Mouse (Mus musculus): Measurements from ENCODE around the gene 1110059E24Rik. TPM values are rescaled to one million over a fixed set of nuclear protein-coding genes. Genes with fewer than 3 reads are reported as not detected.

The 1110059E24Rik gene
- total and polyA plus RNA-seq, 3 experiments, result 4.6 to 11.0 (median 10.5) TPM

GRCm38 (mm10) chr19:21568528-21569185, 84.1 kb downstream of the 1110059E24Rik start:
- no peaks in the 10 kb centered on the region for H3K79me2 ChIP-seq (replicated peaks; ENCODE audit: control insufficient read depth, insufficient read depth, low read length)
- DNase-seq, result no peak
- H3K36me3 ChIP-seq (ENCODE audit: control insufficient read depth, insufficient read depth, low read length), result no peaks in the 10 kb centered on the region
- H3K27me3 ChIP-seq (ENCODE audit: control insufficient read depth, insufficient read depth, low read length), result no peaks in the 10 kb centered on the region
- no peak overlapping the region for H3K9ac ChIP-seq (ENCODE audit: low read depth, low read length)
- 79% methylated on average over 3 of the region's 3 CpGs for WGBS
- no peaks in the 10 kb centered on the region for H3K4me1 ChIP-seq (ENCODE audit: control insufficient read depth, insufficient read depth, low read length)
- H3K4me3 ChIP-seq, result no peak overlapping the region
- no peak overlapping the region for H3K27ac ChIP-seq
- TF ChIP-seq EP300 (IDR thresholded peaks at IDR 0.05; ENCODE audit: insufficient read depth, low read depth, low read length) (no peak), CTCF (IDR thresholded peaks at IDR 0.05) (no peak), POLR2A (IDR thresholded peaks at IDR 0.05; ENCODE audit: insufficient read depth, low read depth, low read length) (no peak)
- intact Hi-C loops (cut with DNase I), result no loop called here

DNA sequence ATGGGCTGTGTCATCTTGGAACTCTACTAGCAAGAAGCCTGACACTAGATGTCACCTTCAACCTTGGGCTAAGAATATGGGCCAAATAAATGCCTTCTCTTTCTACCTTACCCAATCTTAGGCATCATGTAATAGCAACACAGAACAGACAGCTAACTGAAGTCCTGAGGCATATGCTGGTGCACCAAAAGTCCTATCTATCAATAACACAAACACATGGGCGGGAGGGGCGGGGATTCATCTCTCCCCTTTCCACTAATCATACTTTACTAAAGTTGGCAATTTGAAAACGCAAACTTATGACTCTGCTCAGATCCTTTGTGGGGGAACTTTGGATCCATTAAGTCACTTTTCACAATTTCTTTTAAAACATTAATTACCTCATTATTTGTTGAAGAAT, 84.8 kb downstream of the 1110059E24Rik start:
- DNase-seq, result no peak
- intact Hi-C loops (cut with DNase I), result no loop called here
- Histone ChIP-seq H3K9ac (ENCODE audit: low read depth, low read length) (no peak overlapping the region), H3K4me3 (no peak overlapping the region), H3K79me2 (replicated peaks; ENCODE audit: control insufficient read depth, insufficient read depth, low read length) (no peaks in the 10 kb centered on the region), H3K27me3 (ENCODE audit: control insufficient read depth, insufficient read depth, low read length) (no peaks in the 10 kb centered on the region), H3K36me3 (ENCODE audit: control insufficient read depth, insufficient read depth, low read length) (no peaks in the 10 kb centered on the region), H3K27ac (no peak overlapping the region), H3K4me1 (ENCODE audit: control insufficient read depth, insufficient read depth, low read length) (no peaks in the 10 kb centered on the region)
- 89% methylated on average over 3 of the region's 3 CpGs for WGBS
- no peak for TF ChIP-seq CTCF (IDR thresholded peaks at IDR 0.05)
- TF ChIP-seq POLR2A (IDR thresholded peaks at IDR 0.05; ENCODE audit: insufficient read depth, low read depth, low read length), result no peak
- TF ChIP-seq EP300 (IDR thresholded peaks at IDR 0.05; ENCODE audit: insufficient read depth, low read depth, low read length), result no peak

- no peaks in the 10 kb centered on the region for H3K36me3 ChIP-seq (ENCODE audit: control insufficient read depth, insufficient read depth, low read length)
- H3K79me2 ChIP-seq (replicated peaks; ENCODE audit: control insufficient read depth, insufficient read depth, low read length), result no peaks in the 10 kb centered on the region
- no peaks in the 10 kb centered on the region; the same call in 1 of the 2 replicates for H3K4me1 ChIP-seq (ENCODE audit: control insufficient read depth, insufficient read depth, low read length)
- H3K27me3 ChIP-seq (ENCODE audit: control insufficient read depth, insufficient read depth, low read length), result no peaks in the 10 kb centered on the region
- intact Hi-C loops (cut with DNase I), result no loop called here
- no peak overlapping the region for H3K27ac ChIP-seq
- no peak overlapping the region for H3K4me3 ChIP-seq
- no peak for DNase-seq
- no peak overlapping the region for H3K9ac ChIP-seq (ENCODE audit: low read depth, low read length)
- WGBS, result 87% methylated on average over 5 of the region's 5 CpGs
- no peak for TF ChIP-seq EP300 (IDR thresholded peaks at IDR 0.05; ENCODE audit: insufficient read depth, low read depth, low read length)
- no peak for TF ChIP-seq POLR2A (IDR thresholded peaks at IDR 0.05; ENCODE audit: insufficient read depth, low read depth, low read length)
- no peak for TF ChIP-seq CTCF (IDR thresholded peaks at IDR 0.05)
Observed at GRCm38 (mm10) chr19:21566484-21566883, 86.3 kb downstream of the 1110059E24Rik start.

GRCm38 (mm10) chr19:21564461-21564797, 88.3 kb downstream of the 1110059E24Rik start:
- H3K4me3 ChIP-seq, result no peak overlapping the region
- no peaks in the 10 kb centered on the region for H3K36me3 ChIP-seq (ENCODE audit: control insufficient read depth, insufficient read depth, low read length)
- H3K27ac ChIP-seq, result no peak overlapping the region
- TF ChIP-seq CTCF (IDR thresholded peaks at IDR 0.05), result peak; percentile 1
- TF ChIP-seq EP300 (IDR thresholded peaks at IDR 0.05; ENCODE audit: insufficient read depth, low read depth, low read length), result no peak
- no peak for TF ChIP-seq POLR2A (IDR thresholded peaks at IDR 0.05; ENCODE audit: insufficient read depth, low read depth, low read length)
- DNase-seq, result no peak
- H3K79me2 ChIP-seq (replicated peaks; ENCODE audit: control insufficient read depth, insufficient read depth, low read length), result no peaks in the 10 kb centered on the region
- H3K9ac ChIP-seq (ENCODE audit: low read depth, low read length), result no peak overlapping the region
- no peaks in the 10 kb centered on the region for H3K27me3 ChIP-seq (ENCODE audit: control insufficient read depth, insufficient read depth, low read length)
- intact Hi-C loops (cut with DNase I), result loop anchor here (1.0 to 2.0 kb wide), 3 partner anchors 191 to 768 kb away; no protein-coding TSS in a partner anchor
- 5% methylated on average over 1 of the region's 1 CpGs for WGBS
- H3K4me1 ChIP-seq (ENCODE audit: control insufficient read depth, insufficient read depth, low read length), result no peaks in the 10 kb centered on the region; the same call in 1 of the 2 replicates

- no peaks in the 10 kb centered on the region for H3K27me3 ChIP-seq (ENCODE audit: control insufficient read depth, insufficient read depth, low read length)
- no peaks in the 10 kb centered on the region for H3K79me2 ChIP-seq (replicated peaks; ENCODE audit: control insufficient read depth, insufficient read depth, low read length)
- intact Hi-C loops (cut with DNase I), result loop anchor here (1.0 to 2.0 kb wide), 3 partner anchors 191 to 767 kb away; no protein-coding TSS in a partner anchor
- DNase-seq, result peak; percentile 73 to 82
- H3K4me1 ChIP-seq (ENCODE audit: control insufficient read depth, insufficient read depth, low read length), result no peaks in the 10 kb centered on the region; the same call in 1 of the 2 replicates
- no peak overlapping the region for H3K4me3 ChIP-seq
- TF ChIP-seq POLR2A (IDR thresholded peaks at IDR 0.05; ENCODE audit: insufficient read depth, low read depth, low read length) (no peak), CTCF (IDR thresholded peaks at IDR 0.05) (peak; percentile 97), EP300 (IDR thresholded peaks at IDR 0.05; ENCODE audit: insufficient read depth, low read depth, low read length) (peak; percentile 82; the same call in 1 of the 2 replicates)
- WGBS, result 30% methylated on average over 11 of the region's 11 CpGs
- no peaks in the 10 kb centered on the region for H3K36me3 ChIP-seq (ENCODE audit: control insufficient read depth, insufficient read depth, low read length)
- no peak overlapping the region for H3K27ac ChIP-seq
- no peak overlapping the region for H3K9ac ChIP-seq (ENCODE audit: low read depth, low read length)
Observed at GRCm38 (mm10) chr19:21563789-21564460, 88.9 kb downstream of the 1110059E24Rik start.

DNA sequence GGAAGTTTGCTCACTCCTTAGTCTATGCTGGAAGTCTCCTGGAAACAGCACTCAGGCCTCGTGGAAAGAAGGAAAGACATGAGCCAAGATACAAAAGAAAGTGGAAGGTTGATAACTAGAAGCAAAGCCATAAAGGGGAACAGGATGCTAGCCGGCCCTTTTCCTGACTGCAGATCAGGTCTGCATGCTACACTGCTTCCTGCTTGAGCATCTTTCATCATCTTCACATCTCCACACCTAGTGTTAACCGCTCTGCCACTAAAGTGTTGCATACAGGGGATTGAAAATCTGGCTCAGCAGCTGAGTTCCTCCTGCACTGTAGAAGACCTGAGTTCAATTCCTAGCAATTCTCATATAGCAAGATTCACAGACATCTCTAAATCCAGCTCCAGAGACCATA, 89.8 kb downstream of the 1110059E24Rik start:
- WGBS, result 59% methylated on average over 3 of the region's 3 CpGs
- Histone ChIP-seq H3K9ac (ENCODE audit: low read depth, low read length) (no peak overlapping the region), H3K4me1 (ENCODE audit: control insufficient read depth, insufficient read depth, low read length) (no peaks in the 10 kb centered on the region; the same call in 1 of the 2 replicates), H3K36me3 (ENCODE audit: control insufficient read depth, insufficient read depth, low read length) (no peaks in the 10 kb centered on the region), H3K27me3 (ENCODE audit: control insufficient read depth, insufficient read depth, low read length) (no peaks in the 10 kb centered on the region), H3K79me2 (replicated peaks; ENCODE audit: control insufficient read depth, insufficient read depth, low read length) (no peaks in the 10 kb centered on the region), H3K4me3 (no peak overlapping the region), H3K27ac (no peak overlapping the region)
- intact Hi-C loops (cut with DNase I), result no loop called here
- no peak for DNase-seq
- TF ChIP-seq EP300 (IDR thresholded peaks at IDR 0.05; ENCODE audit: insufficient read depth, low read depth, low read length) (no peak), POLR2A (IDR thresholded peaks at IDR 0.05; ENCODE audit: insufficient read depth, low read depth, low read length) (no peak), CTCF (IDR thresholded peaks at IDR 0.05) (no peak)
